Mouse (Mus musculus) myocyte (in vitro differentiated cells): ENCODE results near the gene Hspg2.

ENCODE experiments used
- CEBPB ChIP-seq: IDR thresholded peaks from 2 replicates; pipeline ENCODE4 v1.6.1; 2011; ENCODE audit warnings: mild to moderate bottlenecking, moderate library complexity; ENCODE audit not compliant: poor library complexity, insufficient read depth, severe bottlenecking
- E2F4 ChIP-seq: IDR thresholded peaks from one replicate; pipeline ENCODE4 v1.6.1; 2011; ENCODE audit warnings: mild to moderate bottlenecking, control low read depth, moderate library complexity; ENCODE audit not compliant: insufficient read depth
- MAX ChIP-seq: IDR thresholded peaks from one replicate; pipeline ENCODE4 v1.6.1; 2011; ENCODE audit warnings: low read depth, mild to moderate bottlenecking, control low read depth
- MYOD1 ChIP-seq, 3 experiments: IDR thresholded peaks; one replicate each; pipeline ENCODE4 v1.6.1; 2011; ENCODE audit warnings: control low read depth in 2 of 3, low read depth in 2 of 3, mild to moderate bottlenecking in 2 of 3, moderate library complexity in 1 of 3; ENCODE audit not compliant: insufficient read length in 2 of 3, control insufficient read depth in 1 of 3
- MYOG ChIP-seq, 3 experiments: IDR thresholded peaks; one replicate each; pipeline ENCODE4 v1.6.1; 2011; ENCODE audit warnings: control low read depth in 2 of 3, low read depth in 2 of 3, mild to moderate bottlenecking in 2 of 3; ENCODE audit not compliant: insufficient read length in 2 of 3, control insufficient read depth in 1 of 3, insufficient read depth in 1 of 3
- POLR2A ChIP-seq: IDR thresholded peaks from one replicate; pipeline ENCODE4 v1.6.1; 2011; ENCODE audit warnings: low read depth, mild to moderate bottlenecking, control low read depth, moderate library complexity; ENCODE audit not compliant: insufficient read length
- REST ChIP-seq: IDR thresholded peaks from one replicate; pipeline ENCODE4 v1.6.1; 2011; ENCODE audit warnings: mild to moderate bottlenecking, control low read depth, moderate library complexity; ENCODE audit not compliant: insufficient read depth, insufficient read length
- TCF12 ChIP-seq: IDR thresholded peaks from one replicate; pipeline ENCODE4 v1.6.1; 2011; ENCODE audit warnings: mild to moderate bottlenecking, control low read depth; ENCODE audit not compliant: poor library complexity, insufficient read depth, severe bottlenecking
- USF1 ChIP-seq: IDR thresholded peaks from one replicate; pipeline ENCODE4 v1.6.1; 2011; ENCODE audit warnings: low read depth, mild to moderate bottlenecking, control low read depth, moderate library complexity

GRCm38 (mm10) chr4:137589586-137589985 is 121.0 kb downstream of the Hspg2 start:
- TF ChIP-seq MYOG (IDR thresholded peaks at IDR 0.05; ENCODE audit: control insufficient read depth in 1 of 3, insufficient read depth in 1 of 3, insufficient read length in 2 of 3, low read depth in 2 of 3) (no peak), POLR2A (no peak), TCF12 (no peak), REST (no peak), USF1 (no peak), MAX (no peak), E2F4 (no peak), CEBPB (no peak), MYOD1 (IDR thresholded peaks at IDR 0.05; ENCODE audit: control insufficient read depth in 1 of 3, insufficient read length in 2 of 3, low read depth in 2 of 3) (no peak)
